Mouse (Mus musculus) embryonic fibroblast, embryonic 13.5 days (primary cell): ENCODE data around the gene Prpf40a.

Source experiments
- CTCF ChIP-seq: IDR thresholded peaks from 2 replicates; pipeline ENCODE4 v1.5.1; 2011; ENCODE audit warnings: mild to moderate bottlenecking, control low read depth, low read length, moderate library complexity, borderline replicate concordance; ENCODE audit not compliant: insufficient read depth
- POLR2A ChIP-seq: IDR thresholded peaks from 2 replicates; pipeline ENCODE4 v1.6.1; 2011; ENCODE audit warnings: low read depth, mild to moderate bottlenecking, control low read depth, low read length, moderate library complexity

GRCm38 (mm10) chr2:53190684-53191511 lies at the start of gene Prpf40a:
- TF ChIP-seq POLR2A (peak; percentile 86), CTCF (no peak)
